Mouse (Mus musculus) liver, adult 2 months (tissue): Measurements from ENCODE around the gene Gal3st2c.

Experiments used
- CTCF ChIP-seq: fragments of 200-500 bp; IDR thresholded peaks from 2 replicates; pipeline ENCODE4 v1.5.1; 2011; ENCODE audit warnings: low read depth, low read length, control low read depth
- POLR2A ChIP-seq: fragments of 200-500 bp; IDR thresholded peaks from 2 replicates; pipeline ENCODE4 v1.6.1; 2011; ENCODE audit warnings: low read length, control low read depth; ENCODE audit not compliant: insufficient read depth; ENCODE audit errors: extremely low read depth

DNA sequence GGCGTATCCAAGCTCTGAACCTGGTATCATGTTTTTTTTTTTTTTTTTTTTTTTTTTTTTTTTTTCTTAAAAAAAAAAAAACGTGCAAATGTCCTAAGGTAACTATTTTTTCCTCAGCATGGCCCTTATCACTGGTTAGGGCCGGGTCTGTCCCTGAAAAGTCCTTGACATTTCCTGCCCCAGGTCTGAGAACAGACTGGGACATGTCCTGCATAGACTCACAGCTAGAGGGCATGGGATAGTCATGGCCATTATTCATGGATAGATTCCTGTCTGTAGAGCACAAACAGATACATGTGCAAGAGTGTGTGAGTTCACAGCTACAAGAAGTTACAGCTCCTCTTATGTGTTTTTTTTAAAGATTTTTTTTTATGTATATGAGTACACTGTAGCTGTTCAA lies 1.5 kb upstream of the Gal3st2c start:
- TF ChIP-seq POLR2A (no peak), CTCF (no peak)
